Mouse (Mus musculus) hindbrain, embryonic 15.5 days (tissue): Measurements from ENCODE around the gene Gm20807. TPM values are rescaled to one million over a fixed set of nuclear protein-coding genes. Genes with fewer than 3 reads are reported as not detected.
"Not testable (repeated sequence)": the region's sequence is repeated elsewhere in the genome, so short reads cannot be mapped to it uniquely, and the experiment has no call there.

Experiments
- ATAC-seq: fragments of 200-750 bp; cut with Nextera tagmentation; 2 replicates; pipeline ENCODE4 v1.8.0; 2017; ENCODE audit warnings: low read depth, moderate number of reproducible peaks, moderate TSS enrichment; ENCODE audit not compliant: low FRiP score
- H3K27ac ChIP-seq: fragments of 300-500 bp; sonication (generic); replicated peaks from 2 replicates; pipeline ENCODE4 v1.5.1; 2015; ENCODE audit warnings: mild to moderate bottlenecking, inconsistent platforms
- H3K27me3 ChIP-seq: fragments of 300-500 bp; sonication (generic); 2 replicates; pipeline ENCODE4 v1.6.1; 2015; ENCODE audit warnings: control low read depth, inconsistent platforms
- H3K36me3 ChIP-seq: fragments of 300-500 bp; sonication (generic); 2 replicates; pipeline ENCODE4 v1.6.1; 2015; ENCODE audit warnings: control low read depth, inconsistent platforms
- H3K4me1 ChIP-seq: fragments of 300-500 bp; sonication (generic); replicated peaks from 2 replicates; pipeline ENCODE4 v1.6.1; 2015; ENCODE audit warnings: control low read depth, inconsistent platforms
- H3K4me2 ChIP-seq: fragments of 300-500 bp; sonication (generic); 2 replicates; pipeline ENCODE4 v1.6.1; 2015; ENCODE audit warnings: moderate library complexity, mild to moderate bottlenecking, inconsistent platforms
- H3K4me3 ChIP-seq: fragments of 300-500 bp; sonication (generic); 2 replicates; pipeline ENCODE4 v1.5.1; 2015; ENCODE audit warnings: mild to moderate bottlenecking, inconsistent platforms
- H3K9ac ChIP-seq: fragments of 300-500 bp; sonication (generic); 2 replicates; pipeline ENCODE4 v1.6.1; 2015; ENCODE audit warnings: inconsistent platforms
- H3K9me3 ChIP-seq: fragments of 300-500 bp; sonication (generic); 2 replicates; pipeline ENCODE4 v1.6.1; 2016; ENCODE audit warnings: control low read depth, inconsistent platforms
- polyA plus RNA-seq: library from polyadenylated mRNA; unstranded; fragments of >200 nt; fragmentation: Nextera tagmentation; extraction: Ambion mirVana; gene quantifications from 2 replicates; pipeline ENCODE4 v1.2.1, GENCODE M21; 2015

Gene Gm20807
- not detected in 2 replicates for polyA plus RNA-seq

- not testable (repeated sequence) for H3K4me2 ChIP-seq, H3K4me3 ChIP-seq
Observed at GRCm38 (mm10) chrY:13042591-13042990, at the start of gene Gm20807. Gene Gm20807, plus strand, starts transcription at chrY:13042891.

More at GRCm38 (mm10) chrY:13042591-13042990, at the start of gene Gm20807:
- H3K9me3 ChIP-seq, H3K27ac ChIP-seq, ATAC-seq, H3K36me3 ChIP-seq, H3K27me3 ChIP-seq, H3K4me1 ChIP-seq, H3K9ac ChIP-seq: not testable (repeated sequence)

Other genes starting within 250 kb of the Gm20807 start
- not detected in 2 replicates for gene Gm21891, start 90.6 kb downstream of the Gm20807 start, polyA plus RNA-seq
- gene Gm21425, start 119.1 kb downstream of the Gm20807 start, polyA plus RNA-seq, result not detected in 2 replicates
- not detected in 2 replicates for gene Gm21828, start 181.0 kb downstream of the Gm20807 start, polyA plus RNA-seq
- gene Gm21440, start 209.5 kb downstream of the Gm20807 start, polyA plus RNA-seq, result not detected in 2 replicates
- not detected in 2 replicates for gene Gm21454, start 209.6 kb downstream of the Gm20807 start, polyA plus RNA-seq